Mouse (Mus musculus) embryo, embryonic 11.5 days (tissue): Measurements from ENCODE around the gene Trp53i11.

Source experiments
- DNase-seq: peaks from one replicate; pipeline ENCODE4 v3.0.0-alpha.2; 2012; ENCODE audit warnings: low read depth, low spot score

Trp53i11 gene

GRCm38 (mm10) chr2:93171929-93172328 lies 15.4 kb upstream of the Trp53i11 start:
- DNase-seq = no peak

- no peak for DNase-seq
Measured at GRCm38 (mm10) chr2:93172460-93172859, 14.9 kb upstream of the Trp53i11 start.

- no peak for DNase-seq
Measured at GRCm38 (mm10) chr2:93174159-93174558, 13.2 kb upstream of the Trp53i11 start.

- DNase-seq = no peak
Measured at GRCm38 (mm10) chr2:93175278-93175677, 12.1 kb upstream of the Trp53i11 start.

- no peak for DNase-seq
Measured at GRCm38 (mm10) chr2:93175721-93176120, 11.6 kb upstream of the Trp53i11 start.

GRCm38 (mm10) chr2:93176193-93176798 lies 11.1 kb upstream of the Trp53i11 start:
- DNase-seq = no peak

GRCm38 (mm10) chr2:93176871-93177667 lies 10.3 kb upstream of the Trp53i11 start:
- no peak for DNase-seq

- DNase-seq = no peak
Measured at GRCm38 (mm10) chr2:93177668-93178312, 9.6 kb upstream of the Trp53i11 start.

GRCm38 (mm10) chr2:93178313-93178677 lies 9.1 kb upstream of the Trp53i11 start:
- DNase-seq = no peak

GRCm38 (mm10) chr2:93179603-93180002 lies 7.7 kb upstream of the Trp53i11 start:
- no peak for DNase-seq

GRCm38 (mm10) chr2:93180077-93180844 lies 7.1 kb upstream of the Trp53i11 start:
- no peak for DNase-seq

GRCm38 (mm10) chr2:93182859-93183258 lies 4.5 kb upstream of the Trp53i11 start:
- no peak for DNase-seq

- no peak for DNase-seq
Measured at GRCm38 (mm10) chr2:93188020-93188760, 842 bp downstream of the Trp53i11 start.

- no peak for DNase-seq
Measured at GRCm38 (mm10) chr2:93188761-93189458, 1.6 kb downstream of the Trp53i11 start.

GRCm38 (mm10) chr2:93190771-93191487 lies 3.6 kb downstream of the Trp53i11 start:
- no peak for DNase-seq

- DNase-seq = no peak
Measured at GRCm38 (mm10) chr2:93191488-93192181, 4.3 kb downstream of the Trp53i11 start.

GRCm38 (mm10) chr2:93192182-93192560 lies 4.8 kb downstream of the Trp53i11 start:
- no peak for DNase-seq

GRCm38 (mm10) chr2:93192671-93193080 lies 5.3 kb downstream of the Trp53i11 start:
- no peak for DNase-seq

- DNase-seq = no peak
Measured at GRCm38 (mm10) chr2:93193806-93194205, 6.5 kb downstream of the Trp53i11 start.
